Mouse (Mus musculus) small intestine, adult 2 months (tissue): ENCODE measurements around the gene Gm20388. TPM values are rescaled to one million over a fixed set of nuclear protein-coding genes. Genes with fewer than 3 reads are reported as not detected.

Experiments
- H3K27ac ChIP-seq: fragments of 200-500 bp; 2 replicates; pipeline ENCODE4 v1.5.1; 2012; ENCODE audit warnings: low read depth, low read length, control low read depth, inconsistent platforms; ENCODE audit not compliant: insufficient read depth
- H3K27me3 ChIP-seq: fragments of 200-500 bp; 2 replicates; pipeline ENCODE4 v1.6.1; 2012; ENCODE audit warnings: mild to moderate bottlenecking, moderate library complexity, low read length, inconsistent platforms; ENCODE audit not compliant: control insufficient read depth, insufficient read depth
- H3K36me3 ChIP-seq: fragments of 200-500 bp; 2 replicates; pipeline ENCODE4 v1.6.1; 2012; ENCODE audit warnings: mild to moderate bottlenecking, low read length, control low read depth, inconsistent platforms; ENCODE audit not compliant: control insufficient read depth, insufficient read depth
- H3K4me1 ChIP-seq: fragments of 200-500 bp; 2 replicates; pipeline ENCODE4 v1.6.1; 2012; ENCODE audit warnings: low read length, inconsistent platforms, mixed read lengths; ENCODE audit not compliant: control insufficient read depth, insufficient read depth, insufficient read length
- H3K4me3 ChIP-seq: fragments of 200-500 bp; 2 replicates; pipeline ENCODE4 v1.5.1; 2012; ENCODE audit warnings: low read depth, mild to moderate bottlenecking, control low read depth, inconsistent platforms, low read length, moderate library complexity
- CTCF ChIP-seq: fragments of 200-500 bp; IDR thresholded peaks from 2 replicates; pipeline ENCODE4 v1.5.1; 2012; ENCODE audit warnings: low read depth, mild to moderate bottlenecking, control low read depth, inconsistent platforms, low read length, moderate library complexity, mixed read lengths; ENCODE audit not compliant: insufficient replicate concordance, insufficient read length; ENCODE audit errors: extremely low read depth
- POLR2A ChIP-seq: fragments of 200-500 bp; IDR thresholded peaks from 2 replicates; pipeline ENCODE4 v1.6.1; 2012; ENCODE audit warnings: low read depth, mild to moderate bottlenecking, control low read depth, inconsistent platforms, low read length, moderate library complexity
- WGBS: fragments of 180-500 bp; shearing (Covaris S2); methylation state at CpG from one replicate; pipeline ENCODE4 v1.1.7; 2018; 5-methylcytosine and 5-hydroxymethylcytosine counted together
- polyA plus RNA-seq: library from polyadenylated mRNA; depleted of rRNA; stranded (reverse); fragments of >200 nt; gene quantifications from 2 replicates; pipeline ENCODE4 v1.2.3, GENCODE M21; 2012

The Gm20388 gene
- polyA plus RNA-seq, 1 experiment = 37.3 TPM

DNA sequence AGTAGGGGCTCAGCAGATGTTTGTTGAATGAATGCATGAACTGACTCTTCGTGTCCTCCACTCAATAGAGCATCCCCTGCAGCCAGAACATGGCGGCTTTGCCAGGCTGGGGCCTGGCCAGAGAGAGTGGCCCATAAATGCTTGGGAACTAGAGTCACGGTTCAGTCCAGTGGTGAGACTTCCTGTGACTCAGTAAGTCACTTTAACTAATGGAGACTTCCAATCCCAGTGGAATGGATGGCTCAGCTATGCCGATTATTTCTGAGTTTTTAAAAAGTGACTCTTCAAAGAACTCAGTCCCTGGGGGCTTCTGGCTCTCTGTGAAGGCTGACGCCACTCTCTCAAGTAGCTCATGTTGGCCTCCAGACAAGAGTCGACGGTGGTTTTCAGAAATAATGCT lies 1285.3 kb downstream of the Gm20388 start:
- Histone ChIP-seq H3K27me3 (no peaks in the 10 kb centered on the region), H3K27ac (no peak overlapping the region), H3K4me3 (no peak overlapping the region), H3K4me1 (no peaks in the 10 kb centered on the region), H3K36me3 (no peaks in the 10 kb centered on the region)
- TF ChIP-seq CTCF (no peak), POLR2A (no peak)
- 82% methylated on average over 7 of the region's 7 CpGs for WGBS

DNA sequence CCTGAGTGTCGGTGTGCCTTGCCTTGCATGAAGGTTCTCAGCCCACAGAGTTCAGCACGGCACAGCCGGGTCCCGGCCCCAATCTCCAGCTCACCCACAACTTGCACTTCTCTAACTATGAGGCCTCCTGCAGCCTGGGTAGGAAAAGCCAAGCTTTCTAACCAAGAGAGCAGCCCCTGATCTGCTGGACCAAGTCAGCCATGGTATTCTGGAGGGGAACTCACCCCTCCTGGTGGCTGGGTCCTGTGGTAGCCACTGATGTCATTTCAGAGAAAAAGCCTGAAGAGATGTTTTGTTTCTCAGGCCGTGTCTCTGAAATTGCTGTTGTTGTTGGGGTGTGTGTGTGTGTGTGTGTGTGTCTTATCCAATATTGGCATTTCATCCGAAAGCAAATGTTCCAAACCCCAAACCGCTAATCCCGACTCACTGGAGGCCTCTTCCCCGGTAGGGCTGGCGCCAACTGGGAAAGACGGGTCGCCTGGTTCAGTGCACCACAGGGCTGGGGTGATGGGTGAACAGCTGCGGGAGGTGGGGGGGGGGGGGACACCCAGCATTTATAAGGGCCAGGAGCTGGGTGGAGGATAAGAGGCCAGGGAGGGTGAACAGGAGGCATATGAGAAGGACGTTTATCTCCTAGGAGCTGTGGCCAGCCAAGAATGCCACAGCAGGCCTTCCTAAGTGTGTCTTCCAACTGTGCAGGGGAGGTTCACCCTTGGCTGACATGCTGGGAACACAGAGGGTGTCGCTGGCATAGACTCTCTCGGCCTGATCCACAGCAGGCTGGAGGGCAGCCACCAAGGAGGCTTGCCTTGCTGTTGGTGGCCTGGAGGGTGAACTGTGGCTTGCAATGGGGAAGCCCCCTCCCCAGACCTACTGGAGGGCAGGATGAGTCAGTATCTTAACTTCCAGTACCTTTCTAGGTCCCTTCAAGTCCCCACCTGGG lies 1286.4 kb downstream of the Gm20388 start:
- no peak for TF ChIP-seq POLR2A
- TF ChIP-seq CTCF = no peak
- WGBS = 84% methylated on average over 16 of the region's 16 CpGs
- no peaks in the 10 kb centered on the region for H3K27me3 ChIP-seq
- no peaks in the 10 kb centered on the region for H3K36me3 ChIP-seq
- H3K4me1 ChIP-seq = no peaks in the 10 kb centered on the region
- no peak overlapping the region for H3K27ac ChIP-seq
- no peak overlapping the region for H3K4me3 ChIP-seq

DNA sequence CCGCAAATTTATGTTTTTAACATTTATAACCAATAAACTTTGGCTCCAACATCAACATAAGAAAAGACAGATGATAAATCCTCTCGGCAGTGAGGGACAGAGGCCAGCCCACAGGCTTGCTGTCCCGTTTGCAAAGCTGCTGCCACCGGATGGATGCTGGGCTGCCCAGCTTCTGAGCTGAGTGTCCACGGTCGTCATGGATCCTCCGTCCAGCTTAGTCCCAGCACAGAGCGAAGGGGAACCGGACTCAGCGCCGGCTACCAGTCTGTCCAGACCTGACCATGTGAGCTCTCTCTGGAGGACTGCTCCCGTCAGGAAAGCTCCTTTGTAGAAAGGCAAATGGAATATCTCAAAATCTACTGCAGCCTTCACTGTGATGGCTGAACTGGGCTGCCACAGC lies 1289.4 kb downstream of the Gm20388 start:
- 50% methylated on average over 12 of the region's 12 CpGs for WGBS
- Histone ChIP-seq H3K27me3 (no peaks in the 10 kb centered on the region), H3K27ac (no peak overlapping the region), H3K4me3 (no peak overlapping the region), H3K4me1 (no peaks in the 10 kb centered on the region), H3K36me3 (no peaks in the 10 kb centered on the region)
- TF ChIP-seq POLR2A = no peak
- TF ChIP-seq CTCF = no peak

DNA sequence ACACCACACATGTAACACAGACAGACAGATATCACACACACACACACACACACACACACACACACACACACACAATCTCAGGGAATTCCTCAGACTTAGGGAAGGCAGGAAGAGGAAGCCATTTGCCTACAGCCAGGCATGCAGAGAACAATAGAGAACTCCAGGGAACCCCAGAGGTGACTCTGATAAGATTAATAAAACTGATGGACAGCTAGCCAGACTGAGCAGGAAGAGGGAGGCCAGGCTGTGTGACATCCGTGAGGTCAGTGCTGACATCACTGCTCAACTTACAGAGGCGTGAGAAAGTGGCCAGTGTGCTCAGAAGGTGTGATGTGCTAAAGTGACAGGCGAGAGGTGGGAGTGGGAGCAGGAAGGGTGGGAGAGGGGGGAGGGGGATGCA lies 1290.3 kb downstream of the Gm20388 start:
- Histone ChIP-seq H3K27me3 (no peaks in the 10 kb centered on the region), H3K36me3 (no peaks in the 10 kb centered on the region), H3K27ac (no peak overlapping the region), H3K4me1 (no peaks in the 10 kb centered on the region), H3K4me3 (no peak overlapping the region)
- TF ChIP-seq POLR2A = no peak
- TF ChIP-seq CTCF = no peak
- 43% methylated on average over 3 of the region's 3 CpGs for WGBS

DNA sequence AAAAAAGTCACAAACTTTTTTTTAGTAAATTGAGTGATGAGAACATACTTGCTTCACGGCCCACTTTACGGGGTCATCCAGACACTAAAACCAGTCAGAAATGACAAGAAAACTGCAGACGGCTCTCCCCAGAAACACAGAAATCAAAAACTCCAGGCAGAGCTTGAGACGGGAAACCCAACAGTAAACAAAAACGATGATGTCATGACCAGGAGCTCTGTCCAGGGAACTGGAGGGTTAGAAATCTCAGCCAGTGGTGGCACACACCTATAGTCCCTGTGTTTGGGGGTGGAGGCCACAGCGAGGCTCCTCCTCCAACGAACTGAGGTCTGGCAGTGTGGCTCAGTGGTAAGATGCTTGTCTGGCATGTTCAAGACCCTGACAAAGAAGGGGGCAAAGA lies 1291.0 kb downstream of the Gm20388 start:
- Histone ChIP-seq H3K4me3 (no peak overlapping the region), H3K27ac (no peak overlapping the region), H3K4me1 (no peaks in the 10 kb centered on the region), H3K27me3 (no peaks in the 10 kb centered on the region), H3K36me3 (no peaks in the 10 kb centered on the region)
- TF ChIP-seq CTCF (no peak), POLR2A (no peak)
- WGBS = 56% methylated on average over 7 of the region's 7 CpGs

DNA sequence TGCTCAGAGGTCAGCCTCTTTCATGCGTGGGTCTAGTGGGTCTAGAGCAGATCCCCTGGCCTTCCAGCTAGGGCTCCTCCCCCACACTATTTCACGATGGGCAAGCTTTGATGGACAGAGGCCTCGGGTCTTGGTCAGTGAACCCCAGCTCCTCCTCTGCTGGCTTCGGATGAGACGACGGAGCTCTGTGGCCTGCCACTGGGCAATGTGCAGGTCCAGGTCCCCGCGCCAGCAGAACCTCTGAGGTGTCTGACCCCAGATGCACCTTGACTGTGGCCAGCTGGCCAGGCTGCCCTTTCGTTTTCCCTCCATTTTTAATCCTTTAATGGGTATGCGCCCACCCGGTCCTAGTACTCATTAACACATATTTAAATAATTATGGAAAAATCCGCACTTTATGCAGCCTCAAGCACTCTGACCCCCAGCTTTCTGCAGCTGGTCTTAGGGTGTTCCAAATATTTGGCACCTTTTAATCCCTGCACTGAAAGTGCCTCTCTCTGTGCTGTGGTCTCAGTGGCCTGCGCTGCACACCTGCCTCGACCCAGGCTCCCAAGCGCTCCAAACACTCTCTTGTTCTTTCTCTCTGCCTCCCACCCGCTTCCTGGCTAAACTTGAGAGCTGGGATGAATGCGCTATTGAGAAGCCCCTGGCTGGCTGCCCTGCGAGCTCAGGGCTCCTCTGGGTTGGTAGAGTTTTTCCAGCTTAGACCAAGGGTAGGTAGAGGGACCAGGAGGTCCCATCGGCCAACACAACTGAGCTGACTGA lies 1293.2 kb downstream of the Gm20388 start:
- Histone ChIP-seq H3K4me3 (no peak overlapping the region), H3K4me1 (no peaks in the 10 kb centered on the region), H3K27ac (no peak overlapping the region), H3K36me3 (no peaks in the 10 kb centered on the region), H3K27me3 (no peaks in the 10 kb centered on the region)
- WGBS = 83% methylated on average over 19 of the region's 19 CpGs
- TF ChIP-seq POLR2A (no peak), CTCF (no peak)

DNA sequence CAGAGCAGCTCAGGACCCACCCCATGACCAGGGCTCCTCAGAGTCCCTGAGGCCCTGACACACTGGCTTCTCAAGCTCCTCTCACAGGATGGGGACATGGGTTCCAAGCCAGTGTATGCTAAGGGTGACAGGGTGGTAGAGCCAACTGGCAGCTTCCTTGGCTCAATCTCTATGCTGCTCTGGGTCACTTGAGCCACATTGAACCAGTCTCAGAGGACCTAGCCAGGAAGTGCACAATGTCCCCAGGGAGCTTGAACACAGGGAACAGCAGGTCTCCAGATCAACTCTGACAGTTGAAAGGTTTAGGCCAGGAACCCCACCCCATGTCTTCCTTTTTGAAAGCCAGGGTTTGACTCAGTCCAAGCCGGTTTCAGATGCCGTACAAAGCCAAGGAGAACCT lies 1296.5 kb downstream of the Gm20388 start:
- Histone ChIP-seq H3K36me3 (no peaks in the 10 kb centered on the region), H3K27ac (no peak overlapping the region), H3K4me3 (no peak overlapping the region), H3K4me1 (no peaks in the 10 kb centered on the region), H3K27me3 (no peaks in the 10 kb centered on the region)
- TF ChIP-seq POLR2A = no peak
- no peak for TF ChIP-seq CTCF
- WGBS = 67% methylated on average over 2 of the region's 2 CpGs
